Mouse (Mus musculus) heart, postnatal 36 days (tissue): ENCODE measurements around the gene Uqcrh. TPM values are rescaled to one million over a fixed set of nuclear protein-coding genes. Genes with fewer than 3 reads are reported as not detected.
A peak's percentile ranks its signal among the peaks of the same experiment; 100 is the strongest.

Experiments used
- DNase-seq, 2 experiments: peaks; one replicate each; pipeline ENCODE4 v3.0.0; 2021 to 2022
- intact Hi-C: fragments of 180-260 bp; cut with DNase I; formaldehyde crosslinking; loops from one replicate; pipeline ENCODE4 v1.15.1; 2025
- total RNA-seq, 2 experiments: library from RNA; stranded (reverse); gene quantifications; 2 replicates each; pipeline ENCODE4 v1.2.3; 2021

The Uqcrh gene
- total RNA-seq, result 1,000 to 10,000 TPM; 1,926 to 1,984 TPM

DNA sequence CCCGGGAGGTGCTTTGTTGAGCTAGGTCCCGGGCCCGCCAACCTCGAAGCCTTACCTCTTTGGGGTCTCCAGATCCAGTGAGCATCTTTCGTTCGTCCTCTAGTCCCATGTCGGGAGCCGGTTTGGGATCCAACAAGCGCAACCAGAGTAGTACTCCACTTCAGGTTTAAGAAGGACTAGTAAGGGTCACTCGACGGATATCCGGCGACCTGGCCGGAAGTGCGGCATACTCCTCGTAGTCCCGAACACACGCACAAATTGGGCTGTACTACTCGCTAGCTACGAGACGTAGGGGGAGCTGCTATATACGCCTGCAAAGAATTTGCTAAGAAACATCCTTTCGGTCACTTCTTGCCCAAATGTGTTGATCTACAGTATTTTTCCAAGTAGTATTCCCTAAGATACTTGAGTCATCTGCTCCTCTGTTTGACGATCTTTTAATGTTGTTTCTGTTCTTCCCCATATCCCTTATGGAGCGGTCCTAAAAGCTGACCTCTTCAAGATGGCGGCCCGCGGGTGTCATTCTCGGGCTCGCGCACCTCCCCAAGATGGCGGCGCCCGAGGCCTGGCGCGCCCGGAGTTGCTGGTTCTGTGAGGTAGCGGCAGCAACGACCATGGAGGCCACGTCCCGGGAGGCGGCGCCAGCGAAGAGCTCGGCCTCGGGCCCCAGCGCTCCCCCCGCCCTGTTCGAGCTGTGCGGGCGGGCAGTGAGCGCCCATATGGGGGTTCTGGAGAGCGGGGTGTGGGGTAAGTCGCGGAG is at the start of gene Uqcrh, which contains the start of gene Lrrc41:
Gene Uqcrh, minus strand, starts transcription at position 211 of the 760 bp plus-strand sequence.
Gene Lrrc41, plus strand, starts transcription at position 409 of the 760 bp plus-strand sequence.
- peak; percentile 95 to 96 for DNase-seq
- intact Hi-C loops, result loop anchor here (2.0 to 5.0 kb wide), 2 partner anchors 74 to 917 kb away; partner anchors contain the start of gene Urod

GRCm38 (mm10) chr4:116123602-116124519 is 49.0 kb upstream of the Uqcrh start, which contains the start of the genes Rad54l and Pomgnt1:
Rad54l (minus strand) TSS chr4:116123690.
Pomgnt1 (plus strand) TSS chr4:116123840.
- intact Hi-C loops, result no loop called here

DNA sequence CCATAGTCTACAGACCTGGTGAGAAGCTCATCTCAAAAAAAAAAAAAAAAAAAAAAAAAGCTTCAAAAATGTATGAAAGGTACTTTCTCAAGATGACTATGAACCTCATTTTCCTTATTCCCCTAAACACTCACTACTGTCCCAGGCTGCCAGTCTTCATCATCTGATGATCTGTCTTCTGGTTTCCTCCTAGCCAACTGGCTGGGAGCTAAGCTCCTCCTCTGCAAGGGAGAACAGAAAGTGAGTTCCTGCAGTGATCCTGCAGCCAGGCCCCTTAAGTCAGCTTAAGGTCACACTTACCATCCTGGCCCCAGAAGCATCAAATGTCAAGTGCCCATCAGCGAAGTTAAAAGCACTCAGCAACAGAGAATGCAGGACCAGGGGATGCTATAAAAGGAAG is 47.9 kb upstream of the Uqcrh start:
- DNase-seq, result no peak
- intact Hi-C loops, result no loop called here

More at GRCm38 (mm10) chr4:116123602-116124519, 49.0 kb upstream of the Uqcrh start, which contains the start of the genes Rad54l and Pomgnt1:
- DNase-seq, result peak; percentile 74 to 76

DNA sequence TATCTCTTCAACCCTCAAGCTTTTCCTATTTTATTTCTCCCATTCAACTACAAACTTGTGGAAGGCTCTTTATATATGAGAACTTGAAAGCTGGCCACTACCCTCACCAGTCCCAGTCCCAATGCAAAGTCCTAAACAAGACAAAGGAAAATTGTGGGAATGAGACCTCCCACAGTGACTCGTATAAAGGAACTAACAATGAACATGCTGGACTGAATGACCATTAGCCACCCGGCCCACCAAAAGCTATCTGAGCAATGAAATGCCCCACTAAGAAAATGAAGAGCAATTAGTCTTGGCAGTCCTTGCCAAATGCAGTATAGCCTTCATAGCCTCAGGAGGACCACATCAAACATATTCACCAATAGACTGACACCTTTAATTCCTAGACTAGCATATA is 36.6 kb upstream of the Uqcrh start:
- DNase-seq, result no peak
- intact Hi-C loops, result no loop called here

DNA sequence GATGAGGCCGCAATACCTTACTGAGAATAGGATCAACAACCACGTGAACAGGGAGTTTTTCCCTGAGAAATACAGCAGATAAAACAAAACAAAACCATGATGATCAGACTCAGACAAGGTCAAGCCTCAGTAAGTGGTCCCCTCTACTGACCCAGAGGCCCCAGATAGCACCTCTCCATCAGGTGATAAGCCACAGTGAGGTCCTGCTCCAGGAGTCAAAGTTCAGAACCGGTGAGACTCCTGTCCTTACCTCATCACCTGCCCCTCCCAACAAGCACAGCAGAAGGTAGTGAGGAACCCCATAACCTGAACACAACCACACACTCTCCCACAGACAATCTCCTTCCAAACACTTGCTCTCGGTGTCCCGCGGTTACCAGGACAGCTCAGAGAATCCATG is 35.8 kb upstream of the Uqcrh start:
- DNase-seq, result no peak
- intact Hi-C loops, result no loop called here

DNA sequence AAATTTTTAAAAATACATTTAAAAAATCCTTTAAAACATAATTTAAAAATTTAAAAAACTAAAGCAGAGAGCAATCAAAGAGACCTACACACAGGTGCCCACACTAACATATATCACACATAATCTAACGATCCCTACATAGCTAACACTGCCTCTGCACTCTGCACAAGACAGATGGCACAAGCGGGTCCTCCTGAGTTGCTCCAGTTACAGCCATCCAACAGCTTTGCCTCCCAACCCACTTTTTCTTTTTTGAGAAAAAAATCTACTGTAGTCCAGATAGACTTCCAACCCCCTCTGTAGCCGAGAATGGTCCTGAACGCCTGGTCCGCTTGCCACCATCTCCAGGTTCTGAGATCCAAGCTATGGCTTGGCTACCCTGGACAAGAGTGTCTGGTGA is 30.4 kb upstream of the Uqcrh start:
- no peak for DNase-seq
- intact Hi-C loops, result no loop called here

DNA sequence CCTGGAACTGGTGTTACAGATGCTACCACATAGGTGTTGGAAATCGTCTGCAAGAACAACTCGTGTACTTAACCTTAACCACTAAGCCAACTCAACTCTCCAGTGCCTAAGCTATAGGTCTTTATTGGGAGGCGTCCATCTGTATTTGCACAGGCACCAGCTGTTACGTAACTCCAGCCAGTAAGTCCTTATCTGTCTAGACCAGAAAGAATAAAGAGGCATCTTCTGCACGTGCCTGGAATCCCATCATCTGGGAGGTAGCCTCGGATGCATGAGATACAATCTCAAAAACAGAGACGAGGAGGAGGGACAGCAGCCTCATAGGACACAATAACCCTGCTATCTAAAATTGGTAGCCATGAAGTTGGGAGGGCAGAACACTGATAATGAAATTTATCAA is 26.1 kb upstream of the Uqcrh start:
- DNase-seq, result no peak
- intact Hi-C loops, result no loop called here

- intact Hi-C loops, result no loop called here
Observed at GRCm38 (mm10) chr4:116097211-116097610, 22.3 kb upstream of the Uqcrh start.

DNA sequence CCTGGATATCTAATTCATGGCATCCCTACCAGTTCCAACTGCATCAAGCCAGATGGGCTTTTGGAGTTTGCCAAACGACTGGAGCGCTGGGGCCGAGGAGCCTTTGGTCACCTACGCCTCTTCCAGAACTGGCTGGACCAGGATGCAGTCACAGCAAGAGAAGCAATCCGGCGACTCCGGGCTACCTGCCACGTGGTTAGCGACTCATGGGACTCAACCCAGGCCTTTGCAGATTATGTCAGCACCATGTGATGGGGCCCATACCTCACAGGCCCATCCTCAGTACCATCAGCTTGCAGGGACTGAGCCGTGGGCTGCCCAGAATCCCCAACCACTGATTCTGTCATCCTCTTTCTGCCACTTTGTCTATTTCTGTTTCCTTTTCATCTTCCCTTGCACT is 21.4 kb upstream of the Uqcrh start:
- intact Hi-C loops, result no loop called here
- no peak for DNase-seq

More at GRCm38 (mm10) chr4:116097211-116097610, 22.3 kb upstream of the Uqcrh start:
- no peak for DNase-seq

DNA sequence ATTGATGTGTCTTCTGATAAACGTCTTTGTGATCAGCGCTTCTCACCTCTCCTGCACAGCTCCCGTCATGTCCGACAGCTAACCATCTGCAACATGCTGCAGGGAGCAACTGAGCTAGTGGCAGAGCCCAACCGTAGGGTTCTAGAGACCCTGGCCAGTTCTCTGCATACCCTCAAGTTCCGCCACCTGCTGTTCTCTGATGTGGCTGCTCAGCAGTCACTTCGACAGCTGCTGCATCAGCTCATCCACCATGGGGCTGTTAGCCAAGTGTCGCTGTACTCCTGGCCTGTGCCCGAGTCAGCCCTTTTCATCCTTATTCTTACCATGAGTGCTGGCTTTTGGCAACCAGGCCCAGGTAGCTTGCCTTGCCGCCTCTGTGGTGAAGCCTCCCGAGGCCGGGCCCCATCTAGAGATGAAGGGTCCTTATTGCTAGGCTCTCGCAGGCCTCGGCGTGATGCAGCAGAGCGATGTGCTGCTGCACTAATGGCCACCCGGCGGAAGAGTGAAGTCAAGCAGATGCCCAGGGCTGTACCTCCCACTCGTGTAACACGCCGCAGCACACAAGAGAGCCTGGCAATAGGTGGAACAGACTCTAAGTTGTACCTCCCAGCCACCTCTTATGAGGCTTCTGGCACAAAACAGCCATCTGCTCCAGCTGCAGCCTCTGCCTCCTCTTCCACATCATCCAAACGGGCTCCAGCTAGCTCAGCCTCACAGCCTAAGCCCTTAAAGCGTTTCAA is 13.8 kb upstream of the Uqcrh start:
- no peak for DNase-seq
- intact Hi-C loops, result no loop called here

DNA sequence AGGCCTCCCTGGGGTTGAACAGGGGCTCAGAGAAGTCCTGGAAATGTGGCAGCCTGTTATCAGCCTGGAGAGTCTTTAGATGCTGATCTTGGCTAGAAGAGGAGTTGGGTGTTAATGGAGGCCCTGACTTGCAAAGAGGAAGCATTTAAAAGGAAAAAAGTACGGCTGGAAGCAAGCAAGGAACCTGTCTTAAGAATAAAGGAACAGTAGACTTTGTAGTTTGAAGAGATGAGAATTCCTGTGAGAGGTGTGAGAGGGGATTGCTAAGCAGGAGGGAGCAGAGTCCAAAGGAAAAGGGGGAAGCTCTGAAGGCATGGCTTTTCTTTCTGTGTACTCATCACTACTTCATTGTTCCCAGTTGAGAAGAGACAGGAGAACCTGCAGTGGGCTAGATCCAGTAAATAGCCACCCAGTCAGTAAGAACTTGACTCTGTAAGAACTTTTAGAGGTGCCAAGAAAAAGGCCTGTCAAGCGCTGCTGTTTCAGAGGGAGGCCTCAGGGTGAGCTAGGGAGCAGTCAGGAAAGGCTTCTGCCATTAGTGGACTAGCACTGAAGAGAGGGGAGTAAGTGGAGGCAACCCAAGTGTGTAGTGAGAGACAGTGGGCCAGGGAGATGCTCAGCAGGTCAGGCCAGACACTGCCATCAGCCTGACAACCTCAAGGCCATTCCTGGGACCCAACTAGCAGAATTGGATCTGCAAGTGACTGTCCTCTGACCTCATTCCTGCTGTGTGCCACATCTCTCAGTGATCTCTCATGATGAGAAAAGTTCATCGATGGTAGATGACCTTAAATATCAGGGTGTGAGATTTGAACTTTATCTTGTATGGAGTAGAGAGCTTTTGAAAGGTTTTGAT is 2.6 kb upstream of the Uqcrh start:
- no peak for DNase-seq
- intact Hi-C loops, result no loop called here

GRCm38 (mm10) chr4:116076369-116077231 is 1.7 kb upstream of the Uqcrh start:
- intact Hi-C loops, result no loop called here
- DNase-seq, result peak; percentile 46 to 69

DNA sequence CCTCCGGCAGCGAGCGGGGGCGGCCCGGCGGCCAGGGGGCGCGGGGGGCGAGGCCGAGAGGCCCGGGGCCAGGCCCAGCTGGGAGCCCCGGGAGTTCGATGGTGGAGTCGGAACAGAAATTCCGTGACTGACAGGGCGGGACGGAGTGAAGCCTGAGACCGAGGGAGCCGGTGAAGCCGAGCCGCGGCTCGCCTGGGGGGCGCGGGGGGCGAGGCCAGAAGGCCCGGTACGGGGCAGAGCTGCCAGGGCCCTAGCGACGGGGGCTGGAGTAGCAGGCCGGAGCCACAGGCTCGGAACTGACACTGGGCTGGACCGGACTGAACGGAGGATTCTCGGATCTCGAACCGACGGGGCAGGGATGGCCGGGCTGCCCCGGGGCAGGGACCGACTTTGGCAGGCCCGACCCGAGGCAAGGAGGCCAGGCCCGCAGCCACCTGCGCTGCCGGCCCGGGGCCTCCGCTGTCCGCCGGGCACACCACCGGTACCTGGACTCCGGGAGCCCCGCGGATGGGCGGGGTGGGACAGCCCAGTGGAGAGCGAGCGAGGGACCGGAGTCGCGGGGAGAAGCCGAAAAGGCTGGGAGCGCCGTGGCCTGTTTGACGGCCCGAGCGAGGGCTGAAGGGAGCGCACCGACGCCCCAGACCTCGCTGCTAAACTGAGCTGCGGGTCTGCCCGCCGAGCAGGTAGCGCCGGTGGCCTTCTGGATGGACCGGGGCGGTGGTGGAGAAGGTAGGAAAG is 929 bp upstream of the Uqcrh start:
- peak in 1 of 2 experiments; percentile 74 for DNase-seq
- intact Hi-C loops, result loop anchor here (2.0 kb wide), 1 partner anchor 73 kb away; no protein-coding TSS in a partner anchor

DNA sequence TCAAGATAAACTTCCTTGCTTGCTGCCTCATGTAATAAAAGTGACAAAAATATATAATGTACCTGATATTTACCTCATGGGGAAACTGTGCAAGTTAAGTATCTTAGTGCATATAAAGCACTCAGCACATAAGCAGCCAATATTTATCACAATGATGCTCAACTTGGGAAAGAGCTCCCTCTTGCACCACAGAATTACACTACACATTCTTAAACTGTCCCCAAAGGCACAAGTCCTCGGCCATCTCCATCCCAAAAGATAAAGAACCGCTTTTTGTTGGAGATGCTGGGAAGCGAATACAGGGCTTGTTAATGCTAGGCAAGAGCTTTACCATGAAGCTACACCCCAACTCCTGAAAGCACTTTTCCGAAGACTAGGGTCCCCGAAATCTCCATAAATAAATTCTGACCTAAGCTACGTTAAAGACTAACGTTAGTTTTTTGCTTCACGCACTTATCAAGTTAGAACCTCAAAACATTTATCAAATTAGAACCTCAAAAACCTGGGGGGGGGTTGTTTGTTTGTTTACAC is 661 bp downstream of the Uqcrh start:
- intact Hi-C loops, result loop anchor here (2.0 to 5.0 kb wide), 2 partner anchors 75 to 918 kb away; partner anchors contain the start of gene Urod
- DNase-seq, result peak in 1 of 2 experiments; percentile 15

DNA sequence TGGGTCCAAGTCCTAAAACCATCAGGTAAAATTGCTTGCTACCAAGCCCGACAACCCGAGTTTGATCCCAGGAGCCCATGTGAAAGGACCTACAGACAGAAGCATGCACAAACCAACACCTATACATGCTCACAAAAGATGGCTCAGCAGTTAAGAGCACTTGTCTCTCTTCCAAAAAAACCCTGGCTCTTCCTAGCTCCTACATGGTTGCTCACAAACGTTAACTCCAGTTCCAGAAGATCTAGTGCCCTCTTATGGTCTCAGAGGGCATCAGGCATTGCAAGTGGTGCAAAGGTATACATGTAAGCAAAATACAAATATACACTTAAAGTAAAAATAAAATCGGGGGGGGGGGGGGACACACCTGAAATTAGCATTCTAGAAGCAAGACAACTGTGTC is 1.7 kb downstream of the Uqcrh start:
- no peak for DNase-seq
- intact Hi-C loops, result loop anchor here (2.0 to 5.0 kb wide), 2 partner anchors 20 to 919 kb away; partner anchors contain the start of genes Nsun4 and Urod

GRCm38 (mm10) chr4:116070116-116070515 is 4.8 kb downstream of the Uqcrh start:
- no peak for DNase-seq
- intact Hi-C loops, result loop anchor here (5.0 kb wide), 1 partner anchor 922 kb away; the partner anchor contains the start of gene Urod

DNA sequence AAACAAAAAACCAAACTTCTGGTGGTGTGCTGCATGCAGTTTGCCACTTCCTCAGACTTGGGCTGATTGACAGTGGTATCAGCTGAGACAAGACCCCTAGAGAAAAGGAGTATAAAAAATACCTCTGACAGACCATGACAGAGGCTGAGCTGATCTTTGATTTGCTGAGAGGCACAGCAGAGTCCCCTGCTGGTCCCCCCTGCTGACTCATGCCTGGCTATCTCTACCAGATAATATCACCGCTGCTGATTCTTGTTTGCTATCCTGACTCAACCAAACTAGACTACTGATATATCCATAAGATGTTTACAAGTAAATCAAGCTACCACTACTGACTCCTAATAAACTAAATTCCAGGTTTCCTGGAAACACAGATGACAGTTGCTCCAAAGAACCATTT is 11.0 kb downstream of the Uqcrh start:
- intact Hi-C loops, result no loop called here
- DNase-seq, result no peak
